Mouse (Mus musculus): ENCODE results near the gene Lasp1.

Lasp1 gene

DNA sequence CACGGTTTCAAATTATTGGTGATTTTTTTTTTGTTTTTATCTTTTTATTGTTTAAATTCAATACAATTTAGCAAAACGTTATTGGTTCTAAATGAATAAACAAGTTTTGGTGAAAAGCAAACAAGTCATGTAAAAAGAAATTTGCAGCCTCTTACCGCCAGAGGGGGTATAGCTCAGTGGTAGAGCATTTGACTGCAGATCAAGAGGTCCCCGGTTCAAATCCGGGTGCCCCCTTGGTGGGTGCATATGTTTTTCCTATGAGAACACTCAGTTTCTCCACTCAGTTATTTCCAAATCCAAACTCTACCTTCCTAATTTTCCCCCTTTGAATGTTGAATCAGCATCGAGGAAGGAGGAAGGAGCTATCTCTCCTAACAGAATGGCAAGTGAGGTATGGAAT, 1.9 kb upstream of the Lasp1 start:
- peak; percentile 80 for DNase-seq (ENCODE audit: low read depth, low spot score)

DNA sequence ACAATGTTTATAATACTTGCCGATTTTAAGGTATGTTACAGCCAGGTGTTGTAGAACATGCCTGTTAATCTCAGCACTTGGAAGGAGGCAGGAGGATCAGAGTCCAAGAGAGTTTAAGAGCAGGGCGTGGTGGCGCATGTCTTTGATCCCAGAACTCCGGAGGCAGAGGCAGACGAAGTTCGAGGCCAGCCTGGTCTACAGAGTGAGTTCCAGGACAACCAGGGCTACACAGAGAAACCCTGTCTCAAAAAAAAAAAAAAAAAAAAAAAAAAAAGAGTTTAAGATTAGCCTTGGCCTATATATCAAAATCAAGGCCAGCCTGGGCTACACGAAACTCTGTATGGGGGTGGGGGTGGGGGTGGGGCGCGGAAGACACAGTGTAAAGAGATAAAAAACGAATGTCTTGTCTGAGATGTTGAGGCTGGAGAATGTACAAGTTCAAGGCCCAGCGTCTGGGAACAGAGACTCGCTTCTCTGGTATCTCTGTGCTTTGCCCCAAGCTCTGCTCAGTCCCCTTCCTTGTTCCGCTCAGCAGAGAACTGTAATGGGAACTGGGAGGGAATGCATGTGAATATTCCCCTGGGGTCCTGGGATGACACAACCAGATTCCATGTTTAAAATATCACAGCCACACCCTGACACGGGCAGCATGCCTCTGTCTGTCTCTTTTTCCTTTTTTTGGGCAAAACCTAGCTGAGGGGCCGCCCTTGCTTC, 1.3 kb upstream of the Lasp1 start:
- peak; percentile 78 for DNase-seq (ENCODE audit: low read depth, low spot score)

DNA sequence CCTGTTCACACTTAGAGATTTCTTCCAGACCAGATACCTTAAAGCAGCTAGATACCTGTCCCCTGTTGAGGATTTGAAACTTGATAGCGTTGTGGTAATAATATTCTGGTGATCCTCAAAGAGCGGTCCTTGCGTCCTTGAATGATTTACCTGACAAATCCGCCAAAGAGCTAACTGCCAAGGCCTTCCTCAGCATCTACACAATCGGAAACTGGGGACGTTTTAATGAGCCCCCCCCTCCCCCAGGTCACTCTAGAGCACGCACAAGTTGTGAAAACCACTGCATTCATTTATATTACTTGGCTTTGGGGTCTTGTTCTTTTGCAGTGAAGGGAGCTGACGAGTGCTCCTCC, 741 bp upstream of the Lasp1 start:
- DNase-seq (ENCODE audit: low read depth, low spot score), result no peak

DNA sequence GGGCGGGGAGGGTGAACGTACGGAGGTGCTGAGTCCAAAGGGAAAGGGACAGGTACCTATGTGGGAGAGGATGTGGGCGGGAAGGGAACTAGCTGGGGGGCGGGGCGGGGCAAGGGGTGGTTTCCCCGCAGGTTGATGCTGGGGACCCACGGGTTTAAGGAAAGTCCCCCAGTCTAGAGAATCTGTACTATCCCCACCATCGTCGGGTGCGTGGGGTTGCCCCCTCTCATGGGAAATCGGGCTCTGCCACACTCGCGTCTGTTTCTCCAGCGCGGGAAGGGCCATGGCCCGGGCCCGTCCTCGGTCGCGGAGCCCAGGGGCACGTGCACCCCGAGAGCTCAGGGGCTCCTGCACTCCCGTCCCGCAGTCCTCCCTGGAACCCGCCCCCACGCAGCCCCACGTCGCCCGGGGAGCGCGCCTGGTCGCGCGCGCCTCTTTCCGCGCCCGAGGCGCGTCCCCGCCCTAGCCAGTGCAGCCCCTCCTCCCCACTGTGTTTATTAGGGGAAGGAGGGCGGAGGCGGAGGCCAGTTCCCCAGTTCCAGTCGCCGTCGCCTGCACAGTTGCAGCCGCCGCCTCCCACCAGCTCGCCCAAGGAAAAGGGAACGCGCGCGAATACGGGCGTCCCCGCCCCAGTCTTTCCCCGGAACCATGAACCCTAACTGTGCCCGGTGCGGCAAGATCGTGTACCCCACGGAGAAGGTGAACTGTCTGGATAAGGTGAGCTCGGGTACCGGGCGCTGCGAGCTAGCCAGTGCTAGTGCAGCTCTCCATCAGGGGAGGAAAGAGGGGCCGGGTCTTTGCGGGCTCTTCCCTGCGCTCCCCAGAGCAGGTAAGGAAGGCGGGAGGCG, 570 bp downstream of the Lasp1 start:
- DNase-seq (ENCODE audit: low read depth, low spot score), result peak; percentile 78

DNA sequence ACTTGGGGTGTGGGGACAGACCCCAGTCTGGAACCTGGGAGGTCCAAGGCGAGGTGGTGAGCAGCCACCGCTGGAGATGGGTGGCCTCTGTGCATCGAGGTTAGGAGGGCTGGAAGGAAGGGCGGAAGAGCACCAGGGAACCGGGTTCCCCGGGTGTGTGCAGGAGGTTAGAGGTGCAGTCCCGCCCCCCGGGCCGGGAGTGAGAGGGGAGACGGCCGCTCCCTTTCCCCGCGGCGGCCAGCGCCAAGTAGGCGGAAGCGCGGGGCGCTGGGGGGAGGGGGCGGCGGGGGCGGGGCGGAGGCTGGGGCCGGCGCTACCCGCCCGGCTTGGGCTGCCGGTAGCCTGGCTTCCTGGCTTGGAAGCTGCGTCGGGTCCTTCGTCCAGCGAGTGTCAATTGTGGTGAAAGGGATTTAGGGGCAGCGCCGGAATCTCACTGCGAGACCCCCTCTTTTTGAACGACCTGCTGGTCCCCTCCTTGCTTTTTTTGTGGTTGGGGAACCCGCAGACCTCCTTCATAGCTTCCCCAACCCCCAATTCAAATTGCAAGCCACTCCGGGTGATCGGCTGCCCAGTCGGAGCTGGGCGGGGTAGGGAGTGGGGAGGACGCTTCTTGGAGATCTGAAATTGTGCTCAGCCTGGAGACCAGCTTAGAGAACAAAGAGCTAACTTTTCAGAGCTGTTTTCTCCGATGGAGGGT, 1.3 kb downstream of the Lasp1 start:
- DNase-seq (ENCODE audit: low read depth, low spot score), result peak; percentile 62

DNA sequence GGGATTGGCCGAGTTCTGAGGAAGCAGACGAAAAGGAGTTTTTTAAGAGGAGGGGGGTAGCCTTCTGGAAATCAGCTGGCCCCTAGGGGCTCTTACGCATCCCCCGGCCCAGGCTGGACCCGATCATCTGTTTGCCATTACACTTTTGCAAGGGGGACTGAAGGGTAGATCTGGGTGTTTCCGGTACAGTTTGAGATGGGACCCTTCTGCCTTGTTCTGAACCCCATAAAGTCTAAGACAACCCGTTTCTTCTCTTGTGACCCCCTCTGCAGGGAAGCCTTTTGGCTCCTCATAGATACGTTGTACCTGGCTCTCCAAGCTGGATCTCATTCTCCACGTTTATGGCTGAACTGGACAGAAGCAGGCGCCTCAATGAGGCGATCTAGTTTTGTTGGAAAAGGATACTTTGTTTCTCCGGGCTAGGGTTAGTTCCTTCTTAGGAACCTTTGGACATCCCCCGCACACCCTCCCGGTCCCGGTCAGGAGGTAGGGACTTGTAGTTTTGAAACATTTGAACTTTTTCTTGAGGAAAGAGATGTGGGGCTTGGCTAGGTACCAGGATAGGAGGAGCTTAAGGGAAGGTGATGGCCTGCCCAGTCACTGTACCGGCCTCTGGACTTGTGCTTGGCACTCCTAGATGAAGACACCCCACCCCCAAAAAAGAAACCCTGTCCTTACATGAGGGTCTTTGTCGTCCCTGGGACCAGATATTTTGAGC, 2.0 kb downstream of the Lasp1 start:
- no peak for DNase-seq (ENCODE audit: low read depth, low spot score)

DNA sequence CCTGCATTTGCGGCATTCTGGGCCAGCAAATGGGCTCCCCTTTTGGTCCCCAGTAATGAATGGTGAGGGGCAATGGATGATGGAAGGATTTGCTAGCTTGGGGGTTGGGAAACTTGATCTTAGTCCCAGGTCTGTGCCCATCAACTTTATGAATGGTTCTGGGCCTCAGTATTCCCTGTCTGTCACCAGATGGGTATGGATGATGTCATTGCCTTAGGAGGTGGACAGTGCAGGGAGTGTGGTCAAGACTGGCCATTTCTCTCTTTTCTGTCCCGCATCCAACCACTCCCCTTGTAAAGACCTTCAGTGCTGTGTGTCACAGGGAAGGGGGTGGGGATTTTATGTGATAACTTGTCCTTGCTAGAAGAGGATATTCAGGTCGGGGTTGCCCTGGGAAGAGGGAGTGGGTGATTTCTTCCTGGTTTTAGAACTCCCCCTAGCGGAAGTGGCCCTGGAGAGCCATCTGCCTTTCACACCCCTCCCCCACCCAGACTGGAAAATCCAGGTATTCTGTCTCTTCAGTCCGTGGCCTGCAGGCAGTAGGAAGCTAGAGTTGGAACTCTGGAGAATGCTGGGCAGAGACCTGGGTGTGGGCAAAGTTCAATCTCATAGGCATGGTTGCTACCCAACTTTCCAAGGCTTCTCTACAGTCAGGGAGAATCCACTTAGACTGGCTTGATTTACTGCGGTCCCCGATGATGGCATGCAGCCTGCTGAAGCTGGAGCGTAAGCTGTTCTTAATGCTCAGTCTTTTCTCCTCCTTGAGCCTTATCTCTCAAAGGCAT, 2.8 kb downstream of the Lasp1 start:
- DNase-seq (ENCODE audit: low read depth, low spot score), result peak; percentile 90

DNA sequence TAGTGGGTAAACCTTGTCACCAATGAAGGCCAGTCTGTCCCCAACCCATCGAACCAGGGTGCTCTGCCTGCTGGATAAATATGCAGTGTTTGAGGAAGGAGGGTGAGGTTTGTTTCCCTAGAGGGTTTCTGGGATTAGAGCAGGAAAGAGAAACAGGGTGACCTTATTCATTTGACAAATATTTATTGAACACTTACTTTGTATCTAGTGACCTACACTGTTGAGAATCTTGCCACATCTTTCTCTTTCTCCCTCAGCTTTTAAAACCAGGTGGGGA, 3.3 kb downstream of the Lasp1 start:
- DNase-seq (ENCODE audit: low read depth, low spot score), result no peak

DNA sequence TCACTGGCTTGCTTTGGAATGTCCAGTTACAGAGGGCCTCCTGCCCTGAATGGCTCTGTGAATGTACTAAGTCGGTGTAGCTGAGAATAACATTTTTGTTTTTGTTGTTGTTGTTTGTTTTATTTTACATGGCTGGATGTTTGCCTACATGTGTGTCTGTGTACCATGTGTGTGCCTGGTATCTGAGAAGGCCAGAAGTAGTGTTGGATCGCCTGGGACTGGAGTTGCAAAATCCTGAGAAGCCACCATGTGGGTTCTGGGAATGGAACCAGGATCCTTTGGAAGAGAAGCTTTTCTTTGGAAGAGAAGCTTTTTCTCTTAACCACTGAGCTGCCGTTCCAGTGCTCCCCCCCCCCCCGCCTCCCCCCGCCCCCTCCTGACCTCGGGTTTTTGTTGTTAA, 3.7 kb downstream of the Lasp1 start:
- no peak for DNase-seq (ENCODE audit: low read depth, low spot score)

DNA sequence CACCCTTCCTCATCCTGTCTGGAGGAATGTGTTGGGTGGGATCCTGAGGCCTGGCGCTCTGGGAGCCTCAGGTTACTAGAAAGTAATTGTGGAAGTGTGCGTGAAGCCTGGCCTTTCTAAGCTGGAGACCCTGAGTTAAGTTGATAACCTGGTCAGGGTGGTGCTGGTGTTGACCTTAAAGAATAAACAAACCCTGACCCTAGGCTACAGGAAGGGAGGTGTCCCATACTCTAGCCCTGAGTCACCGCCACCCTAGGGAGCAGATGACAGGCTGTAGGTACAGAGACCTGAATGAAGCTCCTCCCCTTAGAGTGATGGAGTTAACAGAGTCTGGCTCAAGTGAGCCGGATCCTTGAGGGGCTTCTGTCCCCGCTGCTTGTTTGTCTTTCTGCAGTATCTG, 5.0 kb downstream of the Lasp1 start:
- DNase-seq (ENCODE audit: low read depth, low spot score), result no peak

DNA sequence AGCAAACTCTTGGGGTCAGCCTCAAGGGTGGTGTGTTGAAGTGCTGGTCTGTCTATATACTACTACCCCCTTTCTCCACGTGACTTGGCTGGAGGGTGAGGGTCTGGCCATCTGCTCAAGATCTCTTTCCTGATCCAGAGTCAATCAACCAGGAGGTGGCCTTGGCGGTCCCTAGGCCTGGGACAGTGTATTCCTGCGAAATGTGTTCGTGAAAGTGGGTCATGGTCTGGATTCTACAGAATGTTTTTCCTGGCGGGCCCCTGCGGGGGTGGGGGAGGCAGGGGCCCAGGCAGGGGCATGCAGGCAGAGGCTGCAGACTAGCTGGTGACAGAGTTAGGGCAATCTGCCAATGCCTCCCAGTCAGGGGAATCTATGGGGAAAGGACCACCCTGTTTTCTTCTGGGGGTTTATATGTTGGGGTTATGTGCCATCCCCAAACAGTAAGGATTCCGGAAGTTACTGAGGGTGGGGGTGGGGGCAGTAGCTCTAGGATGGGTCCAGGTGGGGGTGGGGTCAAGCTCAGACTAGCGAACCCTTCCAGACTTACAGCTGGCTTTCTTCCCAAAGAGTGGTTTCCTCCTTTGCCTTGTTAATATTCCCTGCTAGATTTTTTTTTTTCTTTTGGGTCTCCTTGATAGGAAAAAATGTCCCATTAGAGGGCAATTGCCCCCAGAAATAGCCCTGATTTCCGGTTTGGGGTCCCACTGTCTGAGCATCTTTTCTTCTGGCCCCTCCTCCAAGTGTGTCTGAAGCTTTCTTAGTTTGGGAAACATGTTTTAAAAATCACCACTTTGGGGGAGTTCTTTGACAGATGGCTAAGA, 6.3 kb downstream of the Lasp1 start:
- DNase-seq (ENCODE audit: low read depth, low spot score), result no peak

DNA sequence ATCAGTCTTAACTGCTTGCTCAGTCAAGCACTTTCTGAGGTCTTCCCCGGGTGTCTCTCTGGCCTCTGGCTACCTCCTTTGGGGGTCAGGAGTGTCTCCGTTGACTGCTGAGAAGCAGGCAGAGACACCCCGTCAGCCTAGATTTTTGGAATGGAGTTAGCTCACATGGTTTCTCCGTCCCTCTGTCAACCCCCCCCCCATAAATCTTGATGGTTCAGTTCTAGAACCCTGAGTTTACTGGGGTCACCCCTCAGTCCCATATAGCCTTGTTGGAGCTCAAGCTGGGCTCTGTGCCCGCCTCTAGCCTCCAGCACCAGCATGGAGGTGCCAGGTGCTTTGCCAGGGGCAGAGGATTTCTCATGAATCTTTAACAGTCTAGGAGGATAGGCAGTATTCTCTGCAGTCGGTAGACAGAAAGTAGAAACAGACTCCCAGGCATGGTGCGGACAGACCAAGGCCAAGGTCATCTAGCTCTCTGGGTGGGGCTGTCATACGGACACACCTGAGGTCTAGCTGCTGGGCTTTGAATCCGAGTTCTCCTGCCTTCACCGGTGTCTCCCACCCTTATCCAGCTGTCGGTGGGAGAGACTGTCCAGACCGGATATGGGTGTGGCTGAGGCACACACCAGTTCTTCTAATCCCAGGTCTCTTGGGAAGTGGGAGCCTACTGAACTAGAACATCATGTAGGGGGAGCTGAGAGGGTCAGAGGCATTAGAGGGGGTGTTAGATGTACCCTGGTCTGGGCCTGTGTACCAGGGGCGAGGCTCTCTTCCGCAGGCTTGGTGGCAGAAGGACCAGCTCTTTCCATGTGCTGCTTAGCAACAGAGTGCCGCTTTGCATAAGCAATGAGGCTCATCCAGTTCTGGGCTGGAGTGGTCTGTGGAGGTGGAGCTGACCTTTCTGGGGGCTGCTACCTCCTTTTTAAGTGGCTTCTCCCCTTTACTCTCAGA, 7.1 kb downstream of the Lasp1 start:
- DNase-seq (ENCODE audit: low read depth, low spot score), result peak; percentile 89

DNA sequence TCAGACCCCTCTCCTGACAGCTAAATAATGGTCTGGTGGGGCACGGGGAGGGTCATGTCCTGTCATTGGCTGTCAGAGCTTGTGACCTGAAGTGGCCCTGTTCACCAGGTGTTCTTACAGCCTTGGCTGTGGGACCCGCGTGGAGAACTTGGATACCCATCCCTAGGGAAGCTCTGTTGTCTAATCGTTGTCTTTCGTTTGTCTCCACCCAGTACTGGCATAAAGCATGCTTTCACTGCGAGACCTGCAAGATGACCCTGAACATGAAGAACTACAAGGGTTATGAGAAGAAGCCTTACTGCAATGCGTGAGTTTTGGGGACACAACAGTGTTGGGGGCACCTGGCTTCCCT, 7.8 kb downstream of the Lasp1 start:
- no peak for DNase-seq (ENCODE audit: low read depth, low spot score)

DNA sequence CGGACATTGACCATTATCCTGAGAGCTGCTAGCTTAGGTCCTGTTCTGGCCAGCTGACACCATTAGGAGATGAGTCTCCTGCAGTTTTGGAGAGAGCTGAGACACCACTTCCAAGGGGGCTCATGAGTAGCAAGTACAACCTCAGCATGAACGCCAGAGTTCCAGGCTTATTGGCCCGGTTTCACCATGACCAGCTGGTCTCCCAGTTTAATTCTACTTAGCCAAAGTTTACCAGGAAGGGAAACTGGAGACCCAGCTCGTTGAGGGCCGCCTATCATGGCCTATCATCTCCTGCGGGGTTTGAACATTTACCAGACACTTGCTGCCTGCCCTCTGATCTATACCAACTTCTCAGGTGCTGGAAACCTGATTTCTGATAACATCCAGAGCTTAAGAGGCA, 8.8 kb downstream of the Lasp1 start:
- no peak for DNase-seq (ENCODE audit: low read depth, low spot score)

DNA sequence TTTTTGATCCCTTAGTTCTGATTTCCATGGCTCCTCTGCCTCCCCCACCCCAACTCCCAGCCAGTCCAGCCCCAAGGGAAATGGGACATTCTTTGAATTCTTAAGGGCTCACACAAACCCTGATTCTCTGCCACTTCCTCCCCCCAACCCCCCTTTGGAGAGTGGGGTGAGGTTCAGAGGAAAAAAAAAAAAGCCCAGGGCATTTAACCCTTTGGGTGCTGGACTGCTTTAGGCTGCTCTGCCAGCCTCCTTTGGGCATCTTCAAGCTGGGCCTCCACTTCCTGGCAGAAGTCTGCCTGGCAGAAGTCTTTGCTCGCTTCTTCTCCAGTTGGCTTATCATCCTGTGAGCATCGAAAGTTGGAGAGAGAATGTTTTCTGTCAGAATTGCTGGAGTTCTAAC, 9.3 kb downstream of the Lasp1 start:
- DNase-seq (ENCODE audit: low read depth, low spot score), result peak; percentile 87

DNA sequence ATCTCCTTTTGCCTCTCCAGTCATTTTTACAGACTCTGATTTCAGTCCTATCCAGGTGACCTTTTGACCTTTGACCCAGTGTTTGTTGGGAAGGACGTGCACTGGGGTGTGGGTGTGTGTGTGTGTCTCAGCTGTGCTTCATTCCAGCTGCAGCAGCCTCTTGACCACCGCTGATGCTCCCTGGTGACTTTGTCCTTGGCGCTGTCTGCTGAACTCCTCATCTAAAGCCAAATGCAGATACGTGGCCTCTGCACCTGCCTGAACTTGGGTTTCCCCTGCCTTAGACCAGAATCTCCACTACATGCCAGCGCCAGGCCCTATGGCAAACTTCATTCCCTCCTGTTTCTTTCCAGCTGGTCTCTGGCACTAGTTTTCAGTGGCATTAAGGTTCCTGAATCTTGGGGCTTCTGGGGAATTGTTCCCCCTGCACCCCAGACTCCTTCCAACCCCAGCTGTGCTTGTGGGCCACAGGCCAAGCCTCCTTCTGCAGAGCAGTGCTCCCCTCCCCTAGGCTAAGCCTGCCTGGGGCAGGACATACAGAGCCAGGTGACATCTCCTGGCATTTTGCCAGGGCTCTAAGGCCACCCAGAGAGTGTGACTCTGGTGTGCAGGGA, 9.9 kb downstream of the Lasp1 start:
- DNase-seq (ENCODE audit: low read depth, low spot score), result peak; percentile 94

DNA sequence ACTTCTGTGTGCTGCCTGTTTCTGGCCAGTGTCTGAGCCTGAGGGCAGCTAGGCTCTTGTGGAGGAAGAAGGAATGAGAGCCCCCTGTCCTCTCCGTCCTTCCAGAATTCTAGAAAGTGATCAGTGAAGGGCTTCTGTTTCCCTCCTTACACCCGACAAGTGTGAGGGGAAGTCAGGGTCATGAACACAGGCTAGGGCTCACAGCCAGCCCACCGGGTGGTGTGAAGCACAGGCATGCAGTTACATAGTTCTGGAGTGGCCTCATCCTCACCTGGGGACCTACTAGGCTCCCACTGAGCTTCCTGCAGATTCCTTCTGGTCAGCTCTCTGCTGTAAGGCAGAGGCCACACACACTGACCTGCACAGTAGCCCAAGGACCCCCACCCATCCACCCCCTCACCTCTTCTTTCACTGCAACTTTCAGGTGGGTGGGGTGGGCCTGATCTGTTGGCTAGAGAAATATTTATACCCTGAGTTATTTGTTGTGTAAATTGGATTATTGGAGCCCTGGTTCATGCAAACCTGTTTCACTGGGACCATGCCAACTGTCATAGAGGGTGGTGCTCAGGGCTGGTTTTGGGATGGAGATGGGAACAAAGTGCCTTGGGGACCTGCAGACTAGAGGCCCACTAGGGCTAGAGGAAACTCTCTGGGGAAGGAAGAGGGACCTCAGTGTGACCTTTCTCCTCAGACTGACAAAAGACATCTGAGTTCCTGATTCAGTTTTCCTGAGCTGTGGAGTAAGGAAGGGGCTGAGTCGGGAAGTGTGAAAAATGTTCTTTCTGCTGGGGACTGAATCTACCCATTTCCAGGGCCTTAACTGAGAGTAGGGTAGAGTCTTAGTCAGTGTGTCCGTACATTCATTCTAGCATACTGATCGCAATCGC, 10.7 kb downstream of the Lasp1 start:
- no peak for DNase-seq (ENCODE audit: low read depth, low spot score)

DNA sequence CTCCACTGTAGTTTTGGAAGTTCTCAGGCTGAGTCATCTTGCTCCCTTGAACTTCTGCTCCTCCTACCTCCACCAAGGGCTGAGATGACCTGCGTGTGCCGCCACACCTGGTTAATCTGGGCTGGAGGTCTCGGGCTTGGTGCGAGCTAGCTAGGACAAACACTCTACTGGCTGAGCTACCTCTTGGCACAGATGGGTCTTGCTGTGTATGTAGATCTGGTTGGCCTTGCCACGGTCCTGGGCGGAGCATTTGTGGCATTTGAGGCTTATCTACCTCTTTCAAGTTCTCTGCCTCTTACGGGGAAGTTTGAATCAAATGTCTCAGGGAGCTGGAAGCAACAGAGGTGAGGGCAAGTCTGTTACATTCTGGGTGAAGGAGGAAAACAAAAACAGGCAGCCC, 11.6 kb downstream of the Lasp1 start:
- DNase-seq (ENCODE audit: low read depth, low spot score), result no peak

Measured in ES-CJ7 (cell line).